Mouse (Mus musculus): Measurements from ENCODE around the gene Ehbp1l1.

Gene Ehbp1l1

GRCm38 (mm10) chr19:5734325-5734724 is 8.2 kb upstream of the Ehbp1l1 start:
- DNase-seq (ENCODE audit: low read depth), result no peak

- DNase-seq (ENCODE audit: low read depth), result peak; percentile 98
These were observed 5.3 kb upstream of the Ehbp1l1 start for GRCm38 (mm10) chr19:5731264-5731978.

GRCm38 (mm10) chr19:5730314-5731186 is 4.4 kb upstream of the Ehbp1l1 start:
- DNase-seq (ENCODE audit: low read depth), result no peak

- DNase-seq (ENCODE audit: low read depth), result peak; percentile 95
These were observed 3.3 kb upstream of the Ehbp1l1 start, which contains the start of gene Fam89b for GRCm38 (mm10) chr19:5729444-5729815. Gene Fam89b (minus strand): TSS chr19:5729653.

- peak; percentile 86 for DNase-seq (ENCODE audit: low read depth)
These were observed 2.7 kb upstream of the Ehbp1l1 start for GRCm38 (mm10) chr19:5728631-5729443.

GRCm38 (mm10) chr19:5727701-5728100 is 1.6 kb upstream of the Ehbp1l1 start:
- DNase-seq (ENCODE audit: low read depth), result peak; percentile 95

GRCm38 (mm10) chr19:5726961-5727578 is 953 bp upstream of the Ehbp1l1 start:
- DNase-seq (ENCODE audit: low read depth), result no peak

- peak; percentile 86 for DNase-seq (ENCODE audit: low read depth)
These were observed 949 bp downstream of the Ehbp1l1 start for GRCm38 (mm10) chr19:5725029-5725707.

- DNase-seq (ENCODE audit: low read depth), result peak; percentile 81
These were observed 1.6 kb downstream of the Ehbp1l1 start for GRCm38 (mm10) chr19:5724549-5724941.

- DNase-seq (ENCODE audit: low read depth), result no peak
These were observed 2.1 kb downstream of the Ehbp1l1 start for GRCm38 (mm10) chr19:5723934-5724548.

- DNase-seq (ENCODE audit: low read depth), result no peak
These were observed 3.2 kb downstream of the Ehbp1l1 start for GRCm38 (mm10) chr19:5722848-5723425.

- DNase-seq (ENCODE audit: low read depth), result no peak
These were observed 4.9 kb downstream of the Ehbp1l1 start for GRCm38 (mm10) chr19:5721233-5721632.

- peak; percentile 30 for DNase-seq (ENCODE audit: low read depth)
These were observed 9.2 kb downstream of the Ehbp1l1 start for GRCm38 (mm10) chr19:5716955-5717354.

GRCm38 (mm10) chr19:5715793-5716688 is 10.1 kb downstream of the Ehbp1l1 start:
- peak; percentile 43 for DNase-seq (ENCODE audit: low read depth)

GRCm38 (mm10) chr19:5713730-5714129 is 12.4 kb downstream of the Ehbp1l1 start:
- DNase-seq (ENCODE audit: low read depth), result peak; percentile 75

GRCm38 (mm10) chr19:5713255-5713654 is 12.9 kb downstream of the Ehbp1l1 start:
- no peak for DNase-seq (ENCODE audit: low read depth)

GRCm38 (mm10) chr19:5711907-5712460 is 14.1 kb downstream of the Ehbp1l1 start:
- no peak for DNase-seq (ENCODE audit: low read depth)

GRCm38 (mm10) chr19:5711218-5711617 is 14.9 kb downstream of the Ehbp1l1 start:
- peak; percentile 93 for DNase-seq (ENCODE audit: low read depth)

GRCm38 (mm10) chr19:5710581-5710980 is 15.5 kb downstream of the Ehbp1l1 start:
- DNase-seq (ENCODE audit: low read depth), result no peak
